Mouse (Mus musculus) heart, postnatal 0 days (tissue): ENCODE measurements around the gene Ugt3a1. TPM values are rescaled to one million over a fixed set of nuclear protein-coding genes. Genes with fewer than 3 reads are reported as not detected.

Experiments
- ATAC-seq: fragments of 200-750 bp; cut with Nextera tagmentation; 2 replicates; pipeline ENCODE4 v1.8.0; 2017; ENCODE audit warnings: low read depth, moderate number of reproducible peaks, moderate library complexity; ENCODE audit not compliant: insufficient read depth
- DNase-seq: peaks from one replicate; pipeline ENCODE4 v3.0.0-alpha.2; 2016; ENCODE audit warnings: low spot score
- H3K27ac ChIP-seq: fragments of 300-500 bp; sonication (generic); 2 replicates; pipeline ENCODE4 v1.5.1; 2014; ENCODE audit warnings: low read depth, mild to moderate bottlenecking
- H3K27me3 ChIP-seq: fragments of 300-500 bp; sonication (generic); 2 replicates; pipeline ENCODE4 v1.6.1; 2014; ENCODE audit warnings: low read length, mixed read lengths; ENCODE audit not compliant: control insufficient read depth, insufficient read depth
- H3K36me3 ChIP-seq: fragments of 300-500 bp; sonication (generic); replicated peaks from 2 replicates; pipeline ENCODE4 v1.6.1; 2014; ENCODE audit warnings: low read length, mixed read lengths; ENCODE audit not compliant: control insufficient read depth, insufficient read depth
- H3K4me1 ChIP-seq: fragments of 300-500 bp; sonication (generic); 2 replicates; pipeline ENCODE4 v1.6.1; 2014; ENCODE audit warnings: antibody characterized with exemption; ENCODE audit not compliant: control insufficient read depth, insufficient read depth
- H3K4me2 ChIP-seq: fragments of 300-500 bp; sonication (generic); 2 replicates; pipeline ENCODE4 v1.6.1; 2014; ENCODE audit warnings: low read depth, mild to moderate bottlenecking, low read length, moderate library complexity
- H3K4me3 ChIP-seq: fragments of 300-500 bp; sonication (generic); 2 replicates; pipeline ENCODE4 v1.5.1; 2014; ENCODE audit warnings: low read depth, low read length
- H3K9ac ChIP-seq: fragments of 300-500 bp; sonication (generic); replicated peaks from 2 replicates; pipeline ENCODE4 v1.6.1; 2014; ENCODE audit warnings: low read depth, low read length, mixed read lengths
- H3K9me3 ChIP-seq: fragments of 300-500 bp; sonication (generic); replicated peaks from 2 replicates; pipeline ENCODE4 v1.6.1; 2016; ENCODE audit warnings: low read length; ENCODE audit not compliant: control insufficient read depth
- CTCF ChIP-seq: IDR thresholded peaks from 2 replicates; pipeline ENCODE4 v1.5.1; 2016; ENCODE audit warnings: antibody characterized with exemption, control low read depth, low read depth
- EP300 ChIP-seq: IDR thresholded peaks from 2 replicates; pipeline ENCODE4 v1.6.1; 2016; ENCODE audit warnings: antibody characterized with exemption, low read depth
- WGBS: fragments of 180-500 bp; shearing (Covaris S2); extraction: QIAGEN DNeasy Blood & Tissue Kit; methylation state at CpG from one replicate; pipeline ENCODE4 v1.1.7; 2014; 5-methylcytosine and 5-hydroxymethylcytosine counted together
- polyA plus RNA-seq: library from polyadenylated mRNA; unstranded; fragments of >200 nt; fragmentation: Nextera tagmentation; extraction: Ambion mirVana; gene quantifications from 2 replicates; pipeline ENCODE4 v1.2.1, GENCODE M21; 2015
- total RNA-seq: library from RNA; depleted of rRNA; stranded (reverse); fragments of >200 nt; gene quantifications from 2 replicates; pipeline ENCODE4 v1.2.3, GENCODE M21; 2014; ENCODE audit warnings: low replicate concordance

The Ugt3a1 gene
- total and polyA plus RNA-seq, 2 experiments from 2014 or later = not detected

DNA sequence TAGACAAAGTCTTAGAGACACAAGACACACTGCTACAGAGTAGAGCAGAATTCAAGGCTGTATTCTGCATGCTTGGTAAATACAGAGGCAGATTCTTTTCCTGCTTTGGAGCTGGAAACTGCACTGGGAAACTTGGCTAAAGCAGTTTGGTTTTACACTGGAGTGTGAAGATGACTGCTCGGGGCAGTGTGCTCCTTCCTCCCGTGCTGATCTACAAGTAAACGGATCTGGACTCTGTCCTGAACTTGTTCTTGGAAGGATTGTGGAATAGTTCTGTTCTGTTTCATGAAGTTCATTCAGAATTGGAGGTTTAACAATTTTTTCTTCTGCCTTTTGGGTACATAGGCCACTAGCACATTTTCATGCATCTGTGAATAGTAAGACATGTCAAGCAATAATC, 2.3 kb downstream of the Ugt3a1 start:
- no peaks in the 10 kb centered on the region for H3K27me3 ChIP-seq
- DNase-seq (no peak), ATAC-seq (no peak)
- no peak overlapping the region for H3K27ac ChIP-seq
- H3K4me1 ChIP-seq = no peaks in the 10 kb centered on the region
- no peaks in the 10 kb centered on the region for H3K9me3 ChIP-seq
- no peaks in the 10 kb centered on the region for H3K36me3 ChIP-seq
- H3K4me2 ChIP-seq = no peak overlapping the region
- WGBS = 74% methylated on average over 3 of the region's 3 CpGs
- TF ChIP-seq CTCF (no peak), EP300 (no peak)
- H3K4me3 ChIP-seq = no peak overlapping the region
- no peak overlapping the region for H3K9ac ChIP-seq

- no peak for ATAC-seq
- Histone ChIP-seq H3K36me3 (no peaks in the 10 kb centered on the region), H3K4me3 (no peak overlapping the region), H3K4me1 (no peaks in the 10 kb centered on the region), H3K9me3 (no peaks in the 10 kb centered on the region), H3K4me2 (no peak overlapping the region), H3K27ac (no peak overlapping the region), H3K27me3 (no peaks in the 10 kb centered on the region), H3K9ac (no peak overlapping the region)
- 87% methylated on average over 3 of the region's 3 CpGs for WGBS
- TF ChIP-seq EP300 = no peak
- no peak for TF ChIP-seq CTCF
- no peak for DNase-seq
These were observed 2.9 kb downstream of the Ugt3a1 start for GRCm38 (mm10) chr15:9279596-9279995.

- H3K9ac ChIP-seq = no peak overlapping the region
- no peak overlapping the region for H3K4me2 ChIP-seq
- no peaks in the 10 kb centered on the region for H3K9me3 ChIP-seq
- H3K36me3 ChIP-seq = no peaks in the 10 kb centered on the region
- ATAC-seq (no peak), DNase-seq (no peak)
- no peak overlapping the region for H3K4me3 ChIP-seq
- H3K27ac ChIP-seq = no peak overlapping the region
- TF ChIP-seq EP300 = no peak
- no peaks in the 10 kb centered on the region for H3K27me3 ChIP-seq
- 77% methylated on average over 2 of the region's 2 CpGs for WGBS
- no peaks in the 10 kb centered on the region for H3K4me1 ChIP-seq
These were observed 6.5 kb downstream of the Ugt3a1 start for GRCm38 (mm10) chr15:9283165-9283564.

DNA sequence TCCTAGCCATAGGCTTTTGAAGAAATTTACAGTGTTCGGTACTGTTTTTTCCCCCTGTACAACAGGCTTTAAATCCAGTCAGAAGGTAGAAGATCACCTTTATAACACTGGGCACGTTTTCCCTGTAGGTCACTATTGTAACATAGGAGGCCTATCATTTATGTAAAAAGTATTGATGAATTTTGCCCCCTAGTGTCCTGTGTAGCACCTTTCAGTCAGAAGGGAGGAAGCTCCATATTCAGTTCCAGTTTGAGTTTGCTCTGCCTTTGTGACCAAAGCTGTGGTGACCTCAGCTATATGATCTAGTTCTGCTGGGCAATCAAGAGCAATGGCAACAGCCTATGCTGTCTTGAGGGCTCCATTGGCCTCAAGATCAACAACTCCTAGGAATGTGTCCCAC, 13.0 kb downstream of the Ugt3a1 start:
- Histone ChIP-seq H3K27me3 (no peaks in the 10 kb centered on the region), H3K9me3 (no peaks in the 10 kb centered on the region), H3K4me2 (no peak overlapping the region), H3K4me3 (no peak overlapping the region), H3K9ac (no peak overlapping the region), H3K36me3 (no peaks in the 10 kb centered on the region), H3K4me1 (no peaks in the 10 kb centered on the region), H3K27ac (no peak overlapping the region)
- no peak for ATAC-seq
- 0 out of 2 replicates have a peak, but pooled peaks have one; percentile 3 for TF ChIP-seq CTCF
- no peak for TF ChIP-seq EP300
- DNase-seq = no peak
- 65% methylated on average over 2 of the region's 2 CpGs for WGBS

DNA sequence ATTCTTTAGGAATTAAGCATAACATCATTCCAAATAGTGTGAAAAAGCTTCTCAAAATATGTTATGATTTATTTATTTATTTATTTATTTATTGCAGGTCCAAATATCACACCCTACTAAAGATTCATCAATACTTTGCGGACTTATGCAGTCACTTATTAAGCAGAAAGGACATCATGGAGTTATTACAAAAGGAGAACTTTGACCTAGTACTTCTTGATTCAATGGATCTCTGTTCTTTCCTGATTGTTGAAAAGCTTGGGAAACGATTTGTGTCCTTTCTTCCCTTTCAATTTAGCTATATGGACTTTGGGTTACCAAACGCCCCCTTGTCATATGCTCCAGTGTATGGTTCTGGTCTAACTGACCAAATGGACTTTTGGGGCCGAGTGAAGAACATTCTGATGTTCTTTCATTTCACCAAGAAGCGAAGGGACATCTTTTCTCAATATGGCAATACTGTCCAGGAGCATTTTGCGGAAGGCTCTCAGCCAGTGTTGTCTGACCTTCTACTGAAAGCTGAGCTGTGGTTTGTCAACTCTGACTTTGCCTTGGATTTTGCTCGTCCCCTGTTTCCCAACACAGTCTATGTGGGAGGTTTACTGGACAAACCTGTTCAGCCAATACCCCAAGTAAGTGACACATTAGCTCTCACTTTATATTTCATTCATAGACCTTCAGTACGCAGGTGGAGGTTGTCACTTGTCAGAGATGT, 29.4 kb downstream of the Ugt3a1 start:
- Histone ChIP-seq H3K27me3 (no peaks in the 10 kb centered on the region), H3K9me3 (no peaks in the 10 kb centered on the region), H3K36me3 (no peaks in the 10 kb centered on the region), H3K27ac (no peak overlapping the region), H3K4me1 (no peaks in the 10 kb centered on the region), H3K4me3 (no peak overlapping the region), H3K4me2 (no peak overlapping the region), H3K9ac (no peak overlapping the region)
- WGBS = 67% methylated on average over 8 of the region's 8 CpGs
- DNase-seq = no peak
- no peak for ATAC-seq
- no peak for TF ChIP-seq CTCF
- no peak for TF ChIP-seq EP300

DNA sequence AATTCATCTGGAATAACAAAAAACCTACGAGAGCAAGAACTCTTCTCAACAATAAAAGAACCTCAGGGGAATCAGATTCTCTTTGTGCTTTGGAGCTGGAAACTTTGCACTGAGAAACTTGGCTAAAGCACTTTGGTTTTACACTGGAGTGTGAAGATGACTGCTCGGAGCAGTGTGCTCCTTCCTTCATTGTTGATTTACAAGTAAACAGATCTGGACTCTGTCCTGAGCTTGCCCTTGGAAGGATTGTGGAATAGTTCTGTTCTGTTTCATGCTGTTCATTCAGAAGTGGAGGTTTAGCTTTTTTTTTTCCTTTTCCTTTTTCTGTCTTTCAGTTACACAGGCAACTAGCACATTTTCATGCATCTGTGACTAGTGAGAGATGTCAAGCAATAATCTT, 57.9 kb downstream of the Ugt3a1 start:
- no peaks in the 10 kb centered on the region for H3K4me1 ChIP-seq
- 61% methylated on average over 2 of the region's 2 CpGs for WGBS
- no peak overlapping the region for H3K4me2 ChIP-seq
- H3K9me3 ChIP-seq = no peaks in the 10 kb centered on the region
- no peak for ATAC-seq
- no peak for DNase-seq
- H3K9ac ChIP-seq = no peak overlapping the region
- no peak overlapping the region for H3K27ac ChIP-seq
- H3K36me3 ChIP-seq = no peaks in the 10 kb centered on the region
- no peaks in the 10 kb centered on the region for H3K27me3 ChIP-seq
- TF ChIP-seq CTCF = no peak
- TF ChIP-seq EP300 = no peak
- no peak overlapping the region for H3K4me3 ChIP-seq
